Mouse (Mus musculus) embryonic facial prominence, embryonic 13.5 days (tissue): Measurements from ENCODE around the gene Clec14a. TPM values are rescaled to one million over a fixed set of nuclear protein-coding genes. Genes with fewer than 3 reads are reported as not detected.

Experiments used
- ATAC-seq: fragments of 200-750 bp; cut with Nextera tagmentation; 2 replicates; pipeline ENCODE4 v1.8.0; 2017; ENCODE audit warnings: low read depth; ENCODE audit not compliant: insufficient number of reproducible peaks, insufficient read depth, low FRiP score, low TSS enrichment
- H3K27ac ChIP-seq: fragments of 300-500 bp; sonication (generic); 2 replicates; pipeline ENCODE4 v1.5.1; 2015; ENCODE audit warnings: moderate library complexity, mild to moderate bottlenecking, inconsistent platforms
- H3K27me3 ChIP-seq: fragments of 300-500 bp; sonication (generic); 2 replicates; pipeline ENCODE4 v1.6.1; 2015; ENCODE audit warnings: mild to moderate bottlenecking, inconsistent platforms
- H3K36me3 ChIP-seq: fragments of 300-500 bp; sonication (generic); 2 replicates; pipeline ENCODE4 v1.6.1; 2015; ENCODE audit warnings: mild to moderate bottlenecking, inconsistent platforms
- H3K4me1 ChIP-seq: fragments of 300-500 bp; sonication (generic); 2 replicates; pipeline ENCODE4 v1.6.1; 2015; ENCODE audit warnings: inconsistent platforms
- H3K4me2 ChIP-seq: fragments of 300-500 bp; sonication (generic); 2 replicates; pipeline ENCODE4 v1.6.1; 2015; ENCODE audit warnings: moderate library complexity, mild to moderate bottlenecking, inconsistent platforms
- H3K4me3 ChIP-seq: fragments of 300-500 bp; sonication (generic); 2 replicates; pipeline ENCODE4 v1.5.1; 2015; ENCODE audit warnings: mild to moderate bottlenecking, inconsistent platforms
- H3K9ac ChIP-seq: fragments of 300-500 bp; sonication (generic); 2 replicates; pipeline ENCODE4 v1.6.1; 2015; ENCODE audit warnings: mild to moderate bottlenecking, inconsistent platforms
- H3K9me3 ChIP-seq: fragments of 300-500 bp; sonication (generic); 2 replicates; pipeline ENCODE4 v1.6.1; 2016; ENCODE audit warnings: inconsistent platforms
- WGBS: fragments of 180-500 bp; shearing (Covaris S2); methylation state at CpG from one replicate; pipeline ENCODE4 v1.1.7; 2015; ENCODE audit warnings: mixed read lengths; 5-methylcytosine and 5-hydroxymethylcytosine counted together
- polyA plus RNA-seq: library from polyadenylated mRNA; unstranded; fragments of >200 nt; fragmentation: Nextera tagmentation; extraction: Ambion mirVana; gene quantifications from 2 replicates; pipeline ENCODE4 v1.2.1, GENCODE M21; 2015

Gene Clec14a
- polyA plus RNA-seq, 1 experiment from 2014 or later = 9.5 TPM

DNA sequence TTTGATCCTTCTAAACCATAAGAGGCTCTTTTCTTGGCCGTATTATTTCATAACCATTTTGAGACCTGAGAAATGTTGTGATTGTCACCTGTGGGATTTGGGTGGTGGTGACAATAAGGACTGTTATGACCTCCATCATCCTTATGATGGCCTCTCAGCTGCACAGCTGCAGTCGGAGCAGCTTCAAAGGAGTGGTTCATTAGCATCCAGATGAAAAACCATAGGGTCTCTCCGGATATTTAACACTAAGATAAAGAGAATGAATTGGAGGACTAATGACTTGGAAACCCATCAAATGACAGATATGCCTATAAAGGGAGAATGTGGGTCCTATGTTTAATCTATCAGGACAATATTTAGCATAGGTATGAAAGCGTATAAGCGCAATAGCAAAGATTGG, 43.4 kb downstream of the Clec14a start:
- Histone ChIP-seq H3K27ac (no peak overlapping the region), H3K4me2 (no peak overlapping the region), H3K4me3 (no peak overlapping the region), H3K36me3 (no peaks in the 10 kb centered on the region), H3K27me3 (no peaks in the 10 kb centered on the region), H3K9me3 (no peaks in the 10 kb centered on the region), H3K9ac (no peak overlapping the region), H3K4me1 (no peaks in the 10 kb centered on the region)
- ATAC-seq = no peak
- WGBS = 83% methylated on average over 5 of the region's 5 CpGs

DNA sequence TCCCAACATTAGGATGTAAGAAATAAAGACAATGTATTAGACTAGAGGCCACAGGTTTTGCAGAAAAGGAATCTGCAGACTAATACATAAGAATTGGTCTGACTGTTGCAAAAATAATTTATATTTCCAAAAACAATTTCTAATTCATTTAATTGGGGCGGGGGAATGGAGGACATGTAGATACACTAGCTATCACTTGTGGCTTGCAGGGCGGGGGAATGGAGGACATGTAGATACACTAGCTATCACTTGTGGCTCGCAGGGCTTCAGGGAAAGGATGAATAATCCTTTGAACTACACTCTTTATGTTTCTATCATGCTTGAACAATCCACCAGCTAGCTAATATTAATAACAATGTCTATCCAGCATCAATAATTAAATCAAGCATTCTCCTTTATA, 50.0 kb downstream of the Clec14a start:
- H3K4me2 ChIP-seq = no peak overlapping the region
- H3K4me1 ChIP-seq = peaks cover 5% of the 10 kb centered on the region
- no peaks in the 10 kb centered on the region for H3K36me3 ChIP-seq
- no peak overlapping the region for H3K4me3 ChIP-seq
- WGBS = 88% methylated on average over 3 of the region's 3 CpGs
- H3K9me3 ChIP-seq = no peaks in the 10 kb centered on the region
- ATAC-seq = no peak
- H3K27ac ChIP-seq = no peak overlapping the region
- H3K27me3 ChIP-seq = peaks cover 26% of the 10 kb centered on the region
- no peak overlapping the region for H3K9ac ChIP-seq

DNA sequence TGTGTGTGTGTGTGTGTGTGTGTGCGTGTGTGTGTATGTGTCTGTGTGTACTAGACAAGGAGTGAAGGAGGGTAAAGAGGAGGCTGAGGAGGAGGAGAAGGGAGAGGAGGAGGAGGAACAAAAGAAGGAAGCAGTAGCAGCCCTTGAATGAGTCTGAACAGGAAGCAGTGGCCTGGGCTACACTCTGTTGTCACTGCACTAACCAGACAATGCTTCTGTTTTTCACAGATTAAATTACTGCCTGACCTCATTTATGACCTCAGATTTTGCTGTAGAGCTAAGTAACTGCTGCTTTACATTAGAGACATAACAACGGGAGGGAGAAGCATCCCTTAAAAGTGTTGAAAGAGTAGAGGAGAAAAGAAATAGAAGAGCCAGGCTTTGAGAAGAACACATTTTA, 52.9 kb downstream of the Clec14a start:
- H3K9me3 ChIP-seq = no peaks in the 10 kb centered on the region
- no peak overlapping the region for H3K4me2 ChIP-seq
- H3K36me3 ChIP-seq = no peaks in the 10 kb centered on the region
- no peak overlapping the region for H3K4me3 ChIP-seq
- H3K4me1 ChIP-seq = peaks cover 32% of the 10 kb centered on the region
- no peak overlapping the region for H3K9ac ChIP-seq
- H3K27me3 ChIP-seq = peaks cover 55% of the 10 kb centered on the region
- ATAC-seq = no peak
- no peak overlapping the region for H3K27ac ChIP-seq
- 38% methylated on average over 2 of the region's 2 CpGs for WGBS

Other genes with a start within 250 kb of the Clec14a start
- 2.2 and 5.0 TPM in 2 replicates for gene Sstr1, start 57.5 kb downstream of the Clec14a start, polyA plus RNA-seq